Mouse (Mus musculus) stomach, postnatal 0 days (tissue): ENCODE results near the gene Car6.

ENCODE experiments used
- CTCF ChIP-seq: IDR thresholded peaks from 2 replicates; pipeline ENCODE4 v1.5.1; 2016; ENCODE audit warnings: antibody characterized with exemption, low read depth, mild to moderate bottlenecking, moderate library complexity
- EP300 ChIP-seq: optimal IDR thresholded peaks from 2 replicates; pipeline ENCODE3; 2016; ENCODE audit warnings: antibody characterized with exemption

DNA sequence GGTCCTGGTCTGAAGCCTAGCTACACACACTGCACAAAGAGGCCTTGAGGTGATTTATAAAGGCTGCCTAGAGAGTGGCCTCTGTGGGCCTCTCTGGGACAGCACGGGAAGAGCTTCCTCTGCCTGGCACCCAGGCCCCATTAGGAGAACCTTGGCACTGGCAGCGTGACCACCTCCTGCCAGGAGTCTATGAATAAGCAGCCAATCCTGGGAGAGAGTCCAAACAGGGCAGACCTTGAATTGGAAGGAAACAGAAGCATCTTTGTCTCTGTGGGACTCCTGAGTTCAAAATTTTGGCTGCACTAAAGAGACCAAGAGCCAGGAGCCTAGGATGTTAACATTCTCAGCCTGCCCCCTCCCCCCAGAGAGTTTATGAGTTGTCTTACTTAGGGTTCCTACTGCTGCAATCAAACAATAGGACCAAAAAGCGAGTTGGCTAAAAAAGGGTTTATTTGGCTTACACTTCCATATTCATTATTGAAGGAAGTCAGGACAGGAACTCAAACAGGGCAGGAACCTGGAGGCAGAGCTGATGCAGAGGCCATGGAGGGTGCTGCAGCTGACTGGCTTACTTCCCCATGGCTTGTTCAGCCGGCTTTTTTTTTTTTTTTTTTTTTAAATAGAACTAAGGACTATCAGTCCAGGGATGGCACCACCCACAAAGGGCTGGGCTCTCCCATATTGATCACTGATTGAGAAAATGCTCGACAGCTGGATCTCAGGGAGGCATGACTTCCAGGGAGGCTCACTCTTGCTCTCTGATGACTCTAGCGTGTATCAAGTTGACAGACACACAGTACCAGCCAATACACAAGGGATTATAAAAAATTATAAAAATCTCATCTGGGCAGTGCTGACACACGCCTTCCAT, 25.9 kb upstream of the Car6 start:
- TF ChIP-seq EP300 (no peak), CTCF (no peak)
